Mouse (Mus musculus) midbrain, postnatal 0 days (tissue): ENCODE results near the gene Gm12790. TPM values are rescaled to one million over a fixed set of nuclear protein-coding genes. Genes with fewer than 3 reads are reported as not detected.

ENCODE experiments used
- polyA plus RNA-seq: library from polyadenylated mRNA; unstranded; fragments of >200 nt; fragmentation: Nextera tagmentation; extraction: Ambion mirVana; gene quantifications from 2 replicates; pipeline ENCODE4 v1.2.1, GENCODE M21; 2015
- total RNA-seq: library from RNA; depleted of rRNA; stranded (reverse); fragments of >200 nt; gene quantifications from 2 replicates; pipeline ENCODE4 v1.2.3, GENCODE M21; 2014; rRNA removed

The Gm12790 gene
- total and polyA plus RNA-seq, 2 experiments from 2014 or later = not detected

Other genes with a start within 250 kb of the Gm12790 start
- not detected in 2 replicates for gene B020004J07Rik, start 137.0 kb downstream of the Gm12790 start, total RNA-seq
- gene B020004J07Rik, start 137.0 kb downstream of the Gm12790 start, polyA plus RNA-seq = not detected in 2 replicates
- gene C130073F10Rik, start 87.3 kb downstream of the Gm12790 start, total RNA-seq = not detected in 2 replicates
- gene C130073F10Rik, start 87.3 kb downstream of the Gm12790 start, polyA plus RNA-seq = not detected in 2 replicates
- gene Gm12800, start 71.9 kb downstream of the Gm12790 start, total RNA-seq = not detected in 2 replicates
- not detected in 2 replicates for gene Gm12800, start 71.9 kb downstream of the Gm12790 start, polyA plus RNA-seq
- not detected in 2 replicates for gene Gm12794, start 40.6 kb downstream of the Gm12790 start, total RNA-seq
- gene Gm12794, start 40.6 kb downstream of the Gm12790 start, polyA plus RNA-seq = not detected in 2 replicates
- not detected in 2 replicates for gene Gm12789, start 5.6 kb upstream of the Gm12790 start, total RNA-seq
- not detected in 2 replicates for gene Gm12789, start 5.6 kb upstream of the Gm12790 start, polyA plus RNA-seq
- gene Pde4b, start 106.5 kb upstream of the Gm12790 start, total RNA-seq = 90.1 and 98.3 TPM in 2 replicates
- 65.5 and 70.0 TPM in 2 replicates for gene Pde4b, start 106.5 kb upstream of the Gm12790 start, polyA plus RNA-seq